Comparison of ENCODE assay signal across 9 mouse cellular contexts in genomic region chr11:103118866-103119265, GRCm38 (mm10). TPM values are rescaled to one million over a fixed set of nuclear protein-coding genes. Genes with fewer than 3 reads are reported as not detected.
DNase-seq lines count a peak whose midpoint lies in the region; ATAC-seq and TF ChIP-seq lines count a peak whose summit lies in the region.
"Had no signal": no experiment of that assay in that cellular context is flagged by ENCODE, and none has a peak within 500 bp of the region (broad histone marks: within the 10 kb centered on the region; RNA-seq: fewer than 3 reads in every experiment).

No protein-coding gene starts in this region.

- H3K27ac ChIP-seq in heart, embryonic 14.5 days (replicated peaks in 1 of 2; ENCODE audit: control insufficient read depth in 1 of 2, insufficient read depth in 1 of 2, low read depth in 2 of 2, low read length in 2 of 2): no peak overlapping the region
- no peak overlapping the region for H3K27ac ChIP-seq in forebrain, embryonic 13.5 days
- H3K27ac ChIP-seq in liver, embryonic 14.5 days: no peak overlapping the region

- H3K36me3 ChIP-seq in heart, embryonic 14.5 days (ENCODE audit: control insufficient read depth, insufficient read depth, low read length): no peaks in the 10 kb centered on the region
- H3K36me3 ChIP-seq in forebrain, embryonic 13.5 days (ENCODE audit: poor library complexity, severe bottlenecking): no peaks in the 10 kb centered on the region
- no peaks in the 10 kb centered on the region for H3K36me3 ChIP-seq in liver, embryonic 14.5 days (replicated peaks; ENCODE audit: control insufficient read depth, insufficient read depth, low read depth)

- H3K4me1 ChIP-seq in heart, embryonic 14.5 days (ENCODE audit: control insufficient read depth in 2 of 2, insufficient read depth in 2 of 2, low read length in 2 of 2): peaks cover 7 to 12% of the 10 kb centered on the region in 2 experiments
- peaks cover 32% of the 10 kb centered on the region for H3K4me1 ChIP-seq in forebrain, embryonic 13.5 days
- H3K4me1 ChIP-seq in liver, embryonic 14.5 days (replicated peaks; ENCODE audit: control insufficient read depth in 2 of 2, insufficient read depth in 2 of 2, low read length in 1 of 2): peaks cover 10 to 15% of the 10 kb centered on the region in 2 experiments

- no peak for TF ChIP-seq CTCF in liver, embryonic 14.5 days (IDR thresholded peaks at IDR 0.05; ENCODE audit: low read depth)

- no peaks in the 10 kb centered on the region for H3K9me3 ChIP-seq in heart, embryonic 14.5 days (ENCODE audit: control insufficient read depth, low read length)
- H3K9me3 ChIP-seq in forebrain, embryonic 13.5 days (replicated peaks): no peaks in the 10 kb centered on the region
- H3K9me3 ChIP-seq in liver, embryonic 14.5 days (ENCODE audit: control insufficient read depth, low read length): no peaks in the 10 kb centered on the region

- peak overlapping the region in 1 of 2 experiments; percentile 73; a peak in 1 of 4 replicates for H3K4me3 ChIP-seq in heart, embryonic 14.5 days (ENCODE audit: control insufficient read depth in 1 of 2, insufficient read depth in 1 of 2, low read depth in 1 of 2, low read length in 2 of 2)
- H3K4me3 ChIP-seq in forebrain, embryonic 13.5 days: no peak overlapping the region
- peak overlapping the region in 1 of 2 experiments; percentile 86; a peak in 2 of 4 replicates for H3K4me3 ChIP-seq in liver, embryonic 14.5 days (ENCODE audit: insufficient read depth in 1 of 2, low read depth in 2 of 2, low read length in 2 of 2)

- no peak for TF ChIP-seq EP300 in liver, embryonic 14.5 days (IDR thresholded peaks at IDR 0.05; ENCODE audit: low read depth)

- peak overlapping the region; percentile 86; the same call in 1 of the 2 replicates for H3K9ac ChIP-seq in heart, embryonic 14.5 days (ENCODE audit: low read length)
- H3K9ac ChIP-seq in forebrain, embryonic 13.5 days: 0 out of 2 replicates have a peak overlapping the region, but pooled peaks have one; percentile 31
- no peak overlapping the region for H3K9ac ChIP-seq in liver, embryonic 14.5 days (replicated peaks)

- no peak for ATAC-seq in heart, embryonic 14.5 days (ENCODE audit: insufficient number of reproducible peaks, insufficient read depth, low FRiP score, low read depth)
- no peak for ATAC-seq in forebrain, embryonic 13.5 days
- ATAC-seq in liver, embryonic 14.5 days (ENCODE audit: insufficient read depth): no peak
- no peak for ATAC-seq in megakaryocyte-erythroid progenitor cell, adult 5-6 weeks (replicated peaks; ENCODE audit: low FRiP score, low TSS enrichment, poor library complexity, severe bottlenecking)

- H3K27me3 ChIP-seq in heart, embryonic 14.5 days (ENCODE audit: control insufficient read depth, insufficient read depth, low read length): no peaks in the 10 kb centered on the region
- peaks cover under 1% of the 10 kb centered on the region for H3K27me3 ChIP-seq in forebrain, embryonic 13.5 days
- no peaks in the 10 kb centered on the region for H3K27me3 ChIP-seq in liver, embryonic 14.5 days (ENCODE audit: control insufficient read depth, insufficient read depth, low read length)

- H3K4me2 ChIP-seq in heart, embryonic 14.5 days (ENCODE audit: low read length): peak overlapping the region; percentile 97
- H3K4me2 ChIP-seq in forebrain, embryonic 13.5 days: peak overlapping the region; percentile 88
- H3K4me2 ChIP-seq in liver, embryonic 14.5 days (ENCODE audit: low read depth): peak overlapping the region; percentile 100

- no peak for DNase-seq in heart, postnatal 4 days
- peak; percentile 22 for DNase-seq in 3T3-L1 (ENCODE audit: low read depth, low spot score)
- no peak for DNase-seq in liver, embryonic 14.5 days (ENCODE audit: low read depth in 3 of 3, low spot score in 3 of 3)
- no peak for DNase-seq in gastrocnemius, adult 8-10 months (ENCODE audit: low spot score in 2 of 2)
- no peak for DNase-seq in urinary bladder, postnatal 36 days (ENCODE audit: low spot score in 2 of 2)
- DNase-seq: lung, postnatal 4 days had no signal

- 85% methylated on average over 2 of the region's 2 CpGs for WGBS in heart, embryonic 14.5 days
- 84% methylated on average over 2 of the region's 2 CpGs for WGBS in forebrain, embryonic 13.5 days
- 87% methylated on average over 2 of the region's 2 CpGs for WGBS in liver, embryonic 14.5 days (ENCODE audit: insufficient replicate concordance)

RNA-seq across cellular contexts. Expression of gene Hexim1, which starts 2.8 kb away (rescaled TPM):
- 3.4 and 3.7 TPM in 2 replicates for polyA plus RNA-seq in heart, embryonic 14.5 days (2014; fragmentation: Nextera tagmentation; extraction: Ambion mirVana)
- 10 to 100 TPM; 14.8 to 15.7 TPM for total RNA-seq in heart, postnatal 4 days (2021)
- 3.3 and 4.1 TPM in 2 replicates for polyA plus RNA-seq in forebrain, embryonic 13.5 days (2015; fragmentation: Nextera tagmentation; extraction: Ambion mirVana)
- polyA plus RNA-seq in liver, embryonic 14.5 days (2012; rRNA removed): 8.4 and 11.4 TPM in 2 replicates
- polyA plus RNA-seq in liver, embryonic 14.5 days (2014; fragmentation: Nextera tagmentation; extraction: Ambion mirVana): 2.4 and 2.6 TPM in 2 replicates
- 10.5 and 15.5 TPM in 2 replicates for total RNA-seq in megakaryocyte-erythroid progenitor cell, adult 5-6 weeks (2014; fragmentation: Nextera tagmentation)
- 22.8 and 32.0 TPM in 2 replicates for total RNA-seq in megakaryocyte-erythroid progenitor cell, adult 5-6 weeks (2017)
- total RNA-seq in gastrocnemius, adult 8-10 months (2022): 10 to 100 TPM; 15.1 to 25.6 (median 18.7) TPM

RNA-seq across cellular contexts. Expression of gene Hexim2, which starts 13.4 kb away (rescaled TPM):
- 4.1 and 4.6 TPM in 2 replicates for polyA plus RNA-seq in heart, embryonic 14.5 days (2014; fragmentation: Nextera tagmentation; extraction: Ambion mirVana)
- total RNA-seq in heart, postnatal 4 days (2021): 1 to 10 TPM; 4.2 to 4.8 TPM
- polyA plus RNA-seq in forebrain, embryonic 13.5 days (2015; fragmentation: Nextera tagmentation; extraction: Ambion mirVana): 13.4 and 13.9 TPM in 2 replicates
- polyA plus RNA-seq in liver, embryonic 14.5 days (2012; rRNA removed): 2.2 and 3.5 TPM in 2 replicates
- polyA plus RNA-seq in liver, embryonic 14.5 days (2014; fragmentation: Nextera tagmentation; extraction: Ambion mirVana): 3.4 and 4.4 TPM in 2 replicates
- 4.1 and 12.1 TPM in 2 replicates for total RNA-seq in megakaryocyte-erythroid progenitor cell, adult 5-6 weeks (2014; fragmentation: Nextera tagmentation)
- 1.6 and 7.8 TPM in 2 replicates for total RNA-seq in megakaryocyte-erythroid progenitor cell, adult 5-6 weeks (2017)
- total RNA-seq in gastrocnemius, adult 8-10 months (2022): 1 to 10 TPM; 1.7 to 4.0 (median 2.8) TPM

RNA-seq across cellular contexts. Expression of gene Acbd4, which starts 17.4 kb away (rescaled TPM):
- 13.3 TPM in 2 replicates for polyA plus RNA-seq in heart, embryonic 14.5 days (2014; fragmentation: Nextera tagmentation; extraction: Ambion mirVana)
- total RNA-seq in heart, postnatal 4 days (2021): 10 to 100 TPM; 25.9 to 29.2 TPM
- 8.1 TPM in 2 replicates for polyA plus RNA-seq in forebrain, embryonic 13.5 days (2015; fragmentation: Nextera tagmentation; extraction: Ambion mirVana)
- 22.2 and 27.3 TPM in 2 replicates for polyA plus RNA-seq in liver, embryonic 14.5 days (2012; rRNA removed)
- 49.7 and 63.2 TPM in 2 replicates for polyA plus RNA-seq in liver, embryonic 14.5 days (2014; fragmentation: Nextera tagmentation; extraction: Ambion mirVana)
- total RNA-seq in megakaryocyte-erythroid progenitor cell, adult 5-6 weeks (2014; fragmentation: Nextera tagmentation): 6.8 and 15.5 TPM in 2 replicates
- 10.8 and 11.4 TPM in 2 replicates for total RNA-seq in megakaryocyte-erythroid progenitor cell, adult 5-6 weeks (2017)
- 10 to 100 TPM; 25.6 to 46.5 (median 41.0) TPM for total RNA-seq in gastrocnemius, adult 8-10 months (2022)

RNA-seq across cellular contexts. Expression of gene Plcd3, which starts 17.4 kb away (rescaled TPM):
- 6.9 and 7.4 TPM in 2 replicates for polyA plus RNA-seq in heart, embryonic 14.5 days (2014; fragmentation: Nextera tagmentation; extraction: Ambion mirVana)
- 10 to 100 TPM; 28.0 to 34.8 TPM for total RNA-seq in heart, postnatal 4 days (2021)
- polyA plus RNA-seq in forebrain, embryonic 13.5 days (2015; fragmentation: Nextera tagmentation; extraction: Ambion mirVana): 0.92 and 1.2 TPM in 2 replicates
- polyA plus RNA-seq in liver, embryonic 14.5 days (2012; rRNA removed): 0.31 and 0.36 TPM in 2 replicates
- 0.06 and 0.29 TPM in 2 replicates for polyA plus RNA-seq in liver, embryonic 14.5 days (2014; fragmentation: Nextera tagmentation; extraction: Ambion mirVana)
- not detected in 2 replicates for total RNA-seq in megakaryocyte-erythroid progenitor cell, adult 5-6 weeks (2014; fragmentation: Nextera tagmentation)
- total RNA-seq in megakaryocyte-erythroid progenitor cell, adult 5-6 weeks (2017): not detected in 2 replicates
- total RNA-seq in gastrocnemius, adult 8-10 months (2022): 1 to 10 TPM; 5.0 to 5.9 (median 5.5) TPM

RNA-seq across cellular contexts. Expression of gene Fmnl1, which starts 52.0 kb away (rescaled TPM):
- polyA plus RNA-seq in heart, embryonic 14.5 days (2014; fragmentation: Nextera tagmentation; extraction: Ambion mirVana): 2.3 and 2.9 TPM in 2 replicates
- 1 to 10 TPM; 7.4 to 8.6 TPM for total RNA-seq in heart, postnatal 4 days (2021)
- 0.76 and 0.92 TPM in 2 replicates for polyA plus RNA-seq in forebrain, embryonic 13.5 days (2015; fragmentation: Nextera tagmentation; extraction: Ambion mirVana)
- 2.3 and 3.5 TPM in 2 replicates for polyA plus RNA-seq in liver, embryonic 14.5 days (2012; rRNA removed)
- 2.3 and 3.5 TPM in 2 replicates for polyA plus RNA-seq in liver, embryonic 14.5 days (2014; fragmentation: Nextera tagmentation; extraction: Ambion mirVana)
- 32.2 and 35.9 TPM in 2 replicates for total RNA-seq in megakaryocyte-erythroid progenitor cell, adult 5-6 weeks (2014; fragmentation: Nextera tagmentation)
- total RNA-seq in megakaryocyte-erythroid progenitor cell, adult 5-6 weeks (2017): 7.4 and 9.7 TPM in 2 replicates
- 1 to 10 TPM; 2.2 to 3.9 (median 3.5) TPM for total RNA-seq in gastrocnemius, adult 8-10 months (2022)
